ENCODE assay signal across 8 mouse cellular contexts in genomic region chr6:122820071-122820798, GRCm38 (mm10). TPM values are rescaled to one million over a fixed set of nuclear protein-coding genes. Genes with fewer than 3 reads are reported as not detected.
DNase-seq lines count a peak whose midpoint lies in the region; ATAC-seq lines count a peak whose summit lies in the region.

No protein-coding gene starts in this region.

- peak overlapping the region; percentile 76 for H3K4me2 ChIP-seq in embryonic facial prominence, embryonic 14.5 days (ENCODE audit: low read depth, low read length)
- H3K4me2 ChIP-seq in limb, embryonic 12.5 days, result peak overlapping the region; percentile 88
- H3K4me2 ChIP-seq in stomach, embryonic 16.5 days (ENCODE audit: low read depth, low read length), result peak overlapping the region; percentile 85

- no peaks in the 10 kb centered on the region for H3K36me3 ChIP-seq in embryonic facial prominence, embryonic 14.5 days (ENCODE audit: control insufficient read depth, insufficient read depth, low read length)
- no peaks in the 10 kb centered on the region for H3K36me3 ChIP-seq in limb, embryonic 12.5 days
- H3K36me3 ChIP-seq in midbrain, embryonic 10.5 days, result no peaks in the 10 kb centered on the region
- no peaks in the 10 kb centered on the region for H3K36me3 ChIP-seq in stomach, embryonic 16.5 days (ENCODE audit: control insufficient read depth, insufficient read depth, low read length)

- no peaks in the 10 kb centered on the region for H3K27me3 ChIP-seq in embryonic facial prominence, embryonic 14.5 days (replicated peaks; ENCODE audit: control insufficient read depth, insufficient read depth, low read length)
- H3K27me3 ChIP-seq in limb, embryonic 12.5 days, result no peaks in the 10 kb centered on the region
- H3K27me3 ChIP-seq in midbrain, embryonic 10.5 days (ENCODE audit: low read depth, poor library complexity, severe bottlenecking), result peaks cover 40% of the 10 kb centered on the region
- no peaks in the 10 kb centered on the region for H3K27me3 ChIP-seq in stomach, embryonic 16.5 days (ENCODE audit: control insufficient read depth, insufficient read depth, low read length)

- no peaks in the 10 kb centered on the region for H3K9me3 ChIP-seq in embryonic facial prominence, embryonic 14.5 days (ENCODE audit: control insufficient read depth, low read length)
- H3K9me3 ChIP-seq in limb, embryonic 12.5 days, result no peaks in the 10 kb centered on the region
- H3K9me3 ChIP-seq in midbrain, embryonic 10.5 days (replicated peaks), result no peaks in the 10 kb centered on the region
- H3K9me3 ChIP-seq in stomach, embryonic 16.5 days (replicated peaks; ENCODE audit: control insufficient read depth, low read length), result no peaks in the 10 kb centered on the region

- H3K4me1 ChIP-seq in embryonic facial prominence, embryonic 14.5 days (ENCODE audit: control insufficient read depth, insufficient read depth, low read length), result peaks cover 19% of the 10 kb centered on the region
- H3K4me1 ChIP-seq in limb, embryonic 12.5 days (replicated peaks), result peaks cover 36% of the 10 kb centered on the region
- H3K4me1 ChIP-seq in midbrain, embryonic 10.5 days, result peaks cover 29% of the 10 kb centered on the region
- peaks cover 29% of the 10 kb centered on the region for H3K4me1 ChIP-seq in stomach, embryonic 16.5 days (ENCODE audit: control insufficient read depth, insufficient read depth, low read length)

- peak overlapping the region; percentile 95 for H3K9ac ChIP-seq in embryonic facial prominence, embryonic 14.5 days (ENCODE audit: low read depth, low read length)
- H3K9ac ChIP-seq in limb, embryonic 12.5 days (replicated peaks), result peak overlapping the region; percentile 96
- H3K9ac ChIP-seq in stomach, embryonic 16.5 days (ENCODE audit: low read length), result peak overlapping the region; percentile 97

- H3K27ac ChIP-seq in embryonic facial prominence, embryonic 14.5 days (replicated peaks; ENCODE audit: low read depth, low read length), result peak overlapping the region; percentile 84
- H3K27ac ChIP-seq in limb, embryonic 12.5 days, result peak overlapping the region; percentile 72
- peak overlapping the region; percentile 89 for H3K27ac ChIP-seq in midbrain, embryonic 10.5 days (replicated peaks)
- H3K27ac ChIP-seq in stomach, embryonic 16.5 days (ENCODE audit: low read length), result peak overlapping the region; percentile 80

- peak; percentile 59 for ATAC-seq in embryonic facial prominence, embryonic 14.5 days (ENCODE audit: low read depth)
- ATAC-seq in hematopoietic stem cell, adult 5-6 weeks (replicated peaks in 1 of 2; ENCODE audit: insufficient read depth in 1 of 2, low FRiP score in 2 of 2, low TSS enrichment in 1 of 2, low read depth in 1 of 2, poor library complexity in 2 of 2, severe bottlenecking in 2 of 2), result peak; percentile 20 to 27; a peak in 2 of 4 replicates
- peak; percentile 70 for ATAC-seq in limb, embryonic 12.5 days (ENCODE audit: insufficient number of reproducible peaks, insufficient read depth, low FRiP score, low TSS enrichment, low read depth)
- peak; percentile 45 for ATAC-seq in stomach, embryonic 16.5 days (ENCODE audit: insufficient read depth, low FRiP score)

- peak overlapping the region; percentile 92 for H3K4me3 ChIP-seq in embryonic facial prominence, embryonic 14.5 days (ENCODE audit: low read depth, low read length)
- H3K4me3 ChIP-seq in limb, embryonic 12.5 days (replicated peaks), result peak overlapping the region; percentile 89
- H3K4me3 ChIP-seq in midbrain, embryonic 10.5 days, result peak overlapping the region; percentile 79
- peak overlapping the region; percentile 95 for H3K4me3 ChIP-seq in stomach, embryonic 16.5 days (replicated peaks; ENCODE audit: low read length)

- DNase-seq in frontal cortex, postnatal 10 days (ENCODE audit: low spot score in 2 of 2), result peak; percentile 44 to 46
- no peak for DNase-seq in frontal cortex, postnatal 25 days (ENCODE audit: low spot score in 2 of 2)
- peak; percentile 56 for DNase-seq in adrenal gland, postnatal 10 days
- peak; percentile 64 for DNase-seq in embryonic facial prominence, embryonic 14.5 days (ENCODE audit: low spot score)
- DNase-seq in midbrain, embryonic 10.5 days (ENCODE audit: low spot score), result peak; percentile 61

- whole genome bisulfite sequencing in embryonic facial prominence, embryonic 14.5 days, result 2% methylated on average over 11 of the region's 38 CpGs
- under 1% methylated on average over 37 of the region's 38 CpGs for WGBS in limb, embryonic 12.5 days
- WGBS in midbrain, embryonic 10.5 days, result under 1% methylated on average over 34 of the region's 38 CpGs
- WGBS in stomach, embryonic 16.5 days, result under 1% methylated on average over 38 of the region's 38 CpGs

RNA-seq across cellular contexts. Expression of gene Foxj2, which starts 0.5 kb away (rescaled TPM):
- total RNA-seq in adrenal gland, postnatal 10 days (2021), result 10 to 100 TPM; 16.7 to 18.5 TPM
- 9.0 and 9.7 TPM in 2 replicates for polyA plus RNA-seq in embryonic facial prominence, embryonic 14.5 days (2014; fragmentation: Nextera tagmentation; extraction: Ambion mirVana)
- 8.9 and 9.7 TPM in 2 replicates for total RNA-seq in hematopoietic stem cell, adult 5-6 weeks (2017)
- polyA plus RNA-seq in limb, embryonic 12.5 days (2016; fragmentation: Nextera tagmentation; extraction: Ambion mirVana), result 4.6 and 6.0 TPM in 2 replicates
- 2.0 and 2.4 TPM in 2 replicates for polyA plus RNA-seq in midbrain, embryonic 10.5 days (2016; fragmentation: Nextera tagmentation; extraction: Ambion mirVana)
- 5.2 and 5.9 TPM in 2 replicates for polyA plus RNA-seq in stomach, embryonic 16.5 days (2015; fragmentation: Nextera tagmentation; extraction: Ambion mirVana)

RNA-seq across cellular contexts. Expression of gene Slc2a3, which starts 18.8 kb away (rescaled TPM):
- 10 to 100 TPM; 10.1 to 12.9 TPM for total RNA-seq in adrenal gland, postnatal 10 days (2021)
- polyA plus RNA-seq in embryonic facial prominence, embryonic 14.5 days (2014; fragmentation: Nextera tagmentation; extraction: Ambion mirVana), result 23.9 and 32.0 TPM in 2 replicates
- 64.6 and 82.1 TPM in 2 replicates for total RNA-seq in hematopoietic stem cell, adult 5-6 weeks (2017)
- 89.5 and 93.5 TPM in 2 replicates for polyA plus RNA-seq in limb, embryonic 12.5 days (2016; fragmentation: Nextera tagmentation; extraction: Ambion mirVana)
- 42.0 and 63.0 TPM in 2 replicates for polyA plus RNA-seq in midbrain, embryonic 10.5 days (2016; fragmentation: Nextera tagmentation; extraction: Ambion mirVana)
- polyA plus RNA-seq in stomach, embryonic 16.5 days (2015; fragmentation: Nextera tagmentation; extraction: Ambion mirVana), result 11.2 and 12.1 TPM in 2 replicates

RNA-seq across cellular contexts. Expression of gene C3ar1, which starts 35.7 kb away (rescaled TPM):
- total RNA-seq in adrenal gland, postnatal 10 days (2021), result 1 to 10 TPM; 1.7 to 2.2 TPM
- polyA plus RNA-seq in embryonic facial prominence, embryonic 14.5 days (2014; fragmentation: Nextera tagmentation; extraction: Ambion mirVana), result 4.8 and 5.1 TPM in 2 replicates
- 0.19 and 0.55 TPM in 2 replicates for total RNA-seq in hematopoietic stem cell, adult 5-6 weeks (2017)
- 1.6 and 2.3 TPM in 2 replicates for polyA plus RNA-seq in limb, embryonic 12.5 days (2016; fragmentation: Nextera tagmentation; extraction: Ambion mirVana)
- 1.4 and 1.9 TPM in 2 replicates for polyA plus RNA-seq in midbrain, embryonic 10.5 days (2016; fragmentation: Nextera tagmentation; extraction: Ambion mirVana)
- 2.5 and 3.2 TPM in 2 replicates for polyA plus RNA-seq in stomach, embryonic 16.5 days (2015; fragmentation: Nextera tagmentation; extraction: Ambion mirVana)

RNA-seq across cellular contexts. Expression of gene Necap1, which starts 54.0 kb away (rescaled TPM):
- 10 to 100 TPM; 44.8 to 45.8 TPM for total RNA-seq in adrenal gland, postnatal 10 days (2021)
- 58.8 and 60.4 TPM in 2 replicates for polyA plus RNA-seq in embryonic facial prominence, embryonic 14.5 days (2014; fragmentation: Nextera tagmentation; extraction: Ambion mirVana)
- total RNA-seq in hematopoietic stem cell, adult 5-6 weeks (2017), result 16.7 and 21.1 TPM in 2 replicates
- 61.8 and 64.8 TPM in 2 replicates for polyA plus RNA-seq in limb, embryonic 12.5 days (2016; fragmentation: Nextera tagmentation; extraction: Ambion mirVana)
- 57.2 and 63.6 TPM in 2 replicates for polyA plus RNA-seq in midbrain, embryonic 10.5 days (2016; fragmentation: Nextera tagmentation; extraction: Ambion mirVana)
- 58.6 and 58.8 TPM in 2 replicates for polyA plus RNA-seq in stomach, embryonic 16.5 days (2015; fragmentation: Nextera tagmentation; extraction: Ambion mirVana)

Comparison
In these comparisons a context has a peak if more than half of its experiments do, and no peak if none do; other contexts are left out.
1. DNase-seq: peak in frontal cortex, postnatal 10 days (2 of 2), adrenal gland, postnatal 10 days (single experiment), embryonic facial prominence, embryonic 14.5 days (single experiment) and midbrain, embryonic 10.5 days (single experiment); none in frontal cortex, postnatal 25 days (0 of 2).
2. Peak in every context shown above with its lines, with median percentiles within 50 percentile points of each other: ATAC-seq, H3K27ac ChIP-seq, H3K4me2 ChIP-seq, H3K4me3 ChIP-seq and H3K9ac ChIP-seq.